In the genomic region with DNA sequence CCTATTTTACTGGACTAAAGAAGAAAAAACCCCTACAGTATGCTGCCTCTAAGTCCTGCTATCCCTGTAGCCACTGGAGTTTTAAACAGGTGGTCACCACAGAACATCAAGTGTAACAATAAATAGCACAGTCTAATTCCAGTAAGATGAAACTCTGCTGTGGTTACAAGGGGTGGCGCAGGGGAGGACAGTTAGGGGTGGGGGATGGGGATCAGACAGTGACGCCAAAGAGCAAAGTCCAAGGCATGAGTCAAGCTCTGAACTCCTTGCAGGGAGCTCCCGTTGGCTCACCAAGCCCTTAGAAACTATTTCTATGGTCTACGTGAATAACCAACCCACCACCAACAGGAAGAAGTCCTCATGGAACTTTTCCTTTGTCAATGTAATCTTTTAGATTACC, we compare ENCODE assay signal across 15 mouse cellular contexts.
A peak's percentile ranks its signal among the peaks of the same experiment; 100 is the strongest.
DNase-seq lines count a peak whose midpoint lies in the region; ATAC-seq lines count a peak whose summit lies in the region.
"Had no signal": no experiment of that assay in that cellular context is flagged by ENCODE, and none has a peak within 500 bp of the region (broad histone marks: within the 10 kb centered on the region; RNA-seq: fewer than 3 reads in every experiment).

No protein-coding gene starts in this region.

- DNase-seq in heart, postnatal 36 days, result no peak
- DNase-seq in NIH3T3 (ENCODE audit: low read depth), result peak; percentile 21
- no peak for DNase-seq in urinary bladder, postnatal 10 days (ENCODE audit: low spot score)
- DNase-seq in adrenal gland, postnatal 10 days, result no peak
- DNase-seq: cerebellum, adult 8-10 months; left cerebral cortex, postnatal 4 days; right cerebral cortex, postnatal 14 days had no signal

- peak; percentile 26; the same call in 1 of the 2 replicates for ATAC-seq in heart, embryonic 14.5 days (ENCODE audit: insufficient number of reproducible peaks, insufficient read depth, low FRiP score, low read depth)
- peak; percentile 80; the same call in 1 of the 2 replicates for ATAC-seq in kidney, embryonic 16.5 days (ENCODE audit: low FRiP score, low TSS enrichment)
- ATAC-seq in stomach, embryonic 15.5 days (ENCODE audit: insufficient read depth, low FRiP score, low read depth), result peak; percentile 88
- ATAC-seq: forebrain, embryonic 15.5 days had no signal

- H3K36me3 ChIP-seq in heart, embryonic 14.5 days (ENCODE audit: control insufficient read depth, insufficient read depth, low read length), result no peaks in the 10 kb centered on the region
- no peaks in the 10 kb centered on the region for H3K36me3 ChIP-seq in kidney, embryonic 16.5 days (ENCODE audit: insufficient read depth, low read length)
- H3K36me3 ChIP-seq in stomach, embryonic 15.5 days, result no peaks in the 10 kb centered on the region
- H3K36me3 ChIP-seq: embryonic facial prominence, embryonic 13.5 days; forebrain, embryonic 15.5 days; midbrain, embryonic 10.5 days; neural tube, embryonic 13.5 days had no signal

- H3K27ac ChIP-seq in heart, embryonic 14.5 days (replicated peaks in 1 of 2; ENCODE audit: control insufficient read depth in 1 of 2, insufficient read depth in 1 of 2, low read depth in 2 of 2, low read length in 2 of 2), result peak overlapping the region in 1 of 2 experiments; percentile 45; a peak in 1 of 4 replicates
- no peak overlapping the region for H3K27ac ChIP-seq in kidney, embryonic 16.5 days (ENCODE audit: low read length)
- H3K27ac ChIP-seq in stomach, embryonic 15.5 days, result peak overlapping the region; percentile 21; the same call in 1 of the 2 replicates
- H3K27ac ChIP-seq: embryonic facial prominence, embryonic 13.5 days; forebrain, embryonic 15.5 days; midbrain, embryonic 10.5 days; neural tube, embryonic 13.5 days had no signal

- intact Hi-C loops in heart, postnatal 36 days (cut with DNase I), result no loop called here

- no peak overlapping the region for H3K9ac ChIP-seq in heart, embryonic 14.5 days (ENCODE audit: low read length)
- no peak overlapping the region for H3K9ac ChIP-seq in kidney, embryonic 16.5 days (replicated peaks; ENCODE audit: low read length)
- no peak overlapping the region for H3K9ac ChIP-seq in stomach, embryonic 15.5 days
- H3K9ac ChIP-seq: embryonic facial prominence, embryonic 13.5 days; forebrain, embryonic 15.5 days; neural tube, embryonic 13.5 days had no signal

- 0 out of 2 replicates have a peak, but pooled peaks cover 6% of the 10 kb centered on the region for H3K9me3 ChIP-seq in heart, embryonic 14.5 days (ENCODE audit: control insufficient read depth, low read length)
- 0 out of 2 replicates have a peak, but pooled peaks cover 5% of the 10 kb centered on the region for H3K9me3 ChIP-seq in kidney, embryonic 16.5 days (ENCODE audit: low read length)
- no peaks in the 10 kb centered on the region for H3K9me3 ChIP-seq in stomach, embryonic 15.5 days
- H3K9me3 ChIP-seq: embryonic facial prominence, embryonic 13.5 days; forebrain, embryonic 15.5 days; midbrain, embryonic 10.5 days; neural tube, embryonic 13.5 days had no signal

- peaks cover 6 to 20% of the 10 kb centered on the region in 2 experiments for H3K4me1 ChIP-seq in heart, embryonic 14.5 days (ENCODE audit: control insufficient read depth in 2 of 2, insufficient read depth in 2 of 2, low read length in 2 of 2)
- peaks cover 16% of the 10 kb centered on the region for H3K4me1 ChIP-seq in kidney, embryonic 16.5 days (ENCODE audit: insufficient read depth, low read length)
- no peaks in the 10 kb centered on the region for H3K4me1 ChIP-seq in stomach, embryonic 15.5 days
- H3K4me1 ChIP-seq: forebrain, embryonic 15.5 days; midbrain, embryonic 10.5 days; neural tube, embryonic 13.5 days had no signal

- 16% methylated on average over 4 of the region's 4 CpGs for WGBS in heart, embryonic 14.5 days
- 37% methylated on average over 4 of the region's 4 CpGs for WGBS in kidney, embryonic 16.5 days
- 48% methylated on average over 4 of the region's 4 CpGs for WGBS in stomach, embryonic 15.5 days

- H3K27me3 ChIP-seq in heart, embryonic 14.5 days (ENCODE audit: control insufficient read depth, insufficient read depth, low read length), result no peaks in the 10 kb centered on the region
- H3K27me3 ChIP-seq in kidney, embryonic 16.5 days (ENCODE audit: insufficient read depth, low read length), result no peaks in the 10 kb centered on the region
- no peaks in the 10 kb centered on the region for H3K27me3 ChIP-seq in stomach, embryonic 15.5 days (replicated peaks)
- H3K27me3 ChIP-seq: embryonic facial prominence, embryonic 13.5 days; forebrain, embryonic 15.5 days; neural tube, embryonic 13.5 days had no signal

- H3K4me3 ChIP-seq in heart, embryonic 14.5 days (ENCODE audit: control insufficient read depth in 1 of 2, insufficient read depth in 1 of 2, low read depth in 1 of 2, low read length in 2 of 2), result no peak overlapping the region
- no peak overlapping the region for H3K4me3 ChIP-seq in kidney, embryonic 16.5 days (ENCODE audit: low read length)
- H3K4me3 ChIP-seq in stomach, embryonic 15.5 days (replicated peaks), result no peak overlapping the region
- H3K4me3 ChIP-seq: embryonic facial prominence, embryonic 13.5 days; forebrain, embryonic 15.5 days; midbrain, embryonic 10.5 days; neural tube, embryonic 13.5 days had no signal

- 0 out of 2 replicates have a peak overlapping the region, but pooled peaks have one; percentile 4 for H3K4me2 ChIP-seq in heart, embryonic 14.5 days (ENCODE audit: low read length)
- H3K4me2 ChIP-seq in kidney, embryonic 16.5 days (replicated peaks; ENCODE audit: low read depth, low read length), result no peak overlapping the region
- H3K4me2 ChIP-seq in stomach, embryonic 15.5 days, result no peak overlapping the region
- H3K4me2 ChIP-seq: embryonic facial prominence, embryonic 13.5 days; forebrain, embryonic 15.5 days; heart, embryonic 11.5 days; neural tube, embryonic 13.5 days had no signal

Comparison
In these comparisons a context has a peak if more than half of its experiments do, and no peak if none do; other contexts are left out.
1. ATAC-seq: peak in every context shown above with its lines; median percentile 88 in stomach, embryonic 15.5 days; 80 in kidney, embryonic 16.5 days; 26 in heart, embryonic 14.5 days.